Mouse (Mus musculus) gastrocnemius, postnatal 4 days (tissue): ENCODE measurements around the gene Vstm2l. TPM values are rescaled to one million over a fixed set of nuclear protein-coding genes. Genes with fewer than 3 reads are reported as not detected.

Experiments used
- DNase-seq, 2 experiments: peaks; one replicate each; pipeline ENCODE4 v3.0.0; 2021 to 2022; ENCODE audit warnings: low spot score in 2 of 2, mixed read lengths in 2 of 2
- long read RNA-seq, 2 experiments: library from polyadenylated mRNA; stranded (forward); transcript quantifications; one replicate each; pipeline ENCODE4 v2.0.0; 2021
- total RNA-seq, 2 experiments: library from RNA; stranded (reverse); gene quantifications; 2 replicates each; pipeline ENCODE4 v1.2.3; 2021

Vstm2l gene
- under 1 TPM in 1 of 2 experiments, not detected in 1; 0.18 TPM for total RNA-seq
- long read RNA-seq, experiment 1, result 0 reads
- long read RNA-seq, experiment 2, result 0 reads

- DNase-seq, result no peak
These were observed at the start of gene Vstm2l for GRCm38 (mm10) chr2:157914105-157914764. TSS of gene Vstm2l (plus strand) at chr2:157914653.

DNA sequence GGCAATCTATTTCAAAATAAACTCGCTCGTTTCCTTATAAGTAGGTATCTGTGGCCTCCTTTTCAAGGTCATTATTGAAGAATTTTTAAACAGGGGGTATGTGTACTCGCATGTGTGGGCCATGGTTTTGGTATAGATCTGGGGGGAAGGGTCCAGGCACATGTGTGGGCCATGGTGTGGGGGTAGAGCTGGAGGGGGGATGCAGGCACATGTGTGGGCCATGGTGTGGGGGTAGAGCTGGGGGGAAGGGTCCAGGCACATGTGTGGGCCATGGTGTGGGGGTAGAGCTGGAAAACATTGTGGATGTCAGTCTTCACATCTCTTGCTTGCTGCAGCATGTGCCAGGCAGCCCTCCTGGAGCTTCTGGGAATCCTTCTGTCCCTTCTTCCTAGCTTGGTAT lies 47.3 kb upstream of the Vstm2l start:
- no peak for DNase-seq

- DNase-seq, result peak in 1 of 2 experiments; percentile 26
These were observed 44.2 kb upstream of the Vstm2l start for GRCm38 (mm10) chr2:157870247-157870646.

DNA sequence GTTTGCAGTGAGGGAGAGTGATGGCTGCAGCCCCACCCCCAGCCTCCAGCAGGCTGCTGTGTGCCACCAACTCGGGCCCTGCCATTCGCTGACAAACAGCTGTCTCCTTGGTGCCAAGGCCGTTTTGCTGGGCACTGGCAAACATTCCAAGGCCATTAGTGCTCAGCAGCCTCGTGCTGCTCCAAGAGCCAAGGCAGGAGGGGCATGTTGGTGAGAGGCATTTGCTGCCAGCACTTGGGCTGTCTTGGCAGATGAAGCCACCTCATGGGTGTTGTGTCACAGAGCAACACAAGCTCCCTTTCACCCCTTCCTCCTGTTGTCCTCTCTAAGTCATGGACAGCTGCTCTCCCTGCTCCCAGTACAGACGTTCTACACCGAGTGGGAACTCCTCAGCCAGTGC lies 41.2 kb upstream of the Vstm2l start:
- DNase-seq, result peak in 1 of 2 experiments; percentile 58

DNA sequence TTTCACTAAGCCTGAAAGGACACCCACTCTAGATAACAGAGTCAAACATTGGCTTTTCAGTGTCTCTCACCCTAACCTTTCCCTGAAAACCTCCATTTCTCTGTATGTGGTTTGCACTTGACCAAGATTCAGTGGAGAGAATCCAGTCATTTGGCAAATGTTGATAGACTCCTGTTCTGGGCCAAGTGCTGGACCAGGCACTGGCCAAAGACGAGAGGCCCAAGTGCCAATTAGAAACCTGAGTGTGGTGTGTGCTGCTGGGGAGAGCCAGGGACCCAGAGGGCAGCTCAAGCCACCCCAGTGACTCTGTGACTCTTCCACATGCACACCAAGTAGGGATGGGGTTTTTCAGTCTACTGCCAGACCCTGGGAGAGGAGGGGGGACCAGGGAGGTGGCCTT lies 40.8 kb upstream of the Vstm2l start:
- DNase-seq, result no peak

GRCm38 (mm10) chr2:157875111-157875510 lies 39.3 kb upstream of the Vstm2l start:
- DNase-seq, result no peak

- DNase-seq, result no peak
These were observed 37.1 kb upstream of the Vstm2l start for GRCm38 (mm10) chr2:157877394-157877793.

- no peak for DNase-seq
These were observed 36.5 kb upstream of the Vstm2l start for GRCm38 (mm10) chr2:157877967-157878366.

- no peak for DNase-seq
These were observed 32.5 kb upstream of the Vstm2l start for GRCm38 (mm10) chr2:157881939-157882338.

DNA sequence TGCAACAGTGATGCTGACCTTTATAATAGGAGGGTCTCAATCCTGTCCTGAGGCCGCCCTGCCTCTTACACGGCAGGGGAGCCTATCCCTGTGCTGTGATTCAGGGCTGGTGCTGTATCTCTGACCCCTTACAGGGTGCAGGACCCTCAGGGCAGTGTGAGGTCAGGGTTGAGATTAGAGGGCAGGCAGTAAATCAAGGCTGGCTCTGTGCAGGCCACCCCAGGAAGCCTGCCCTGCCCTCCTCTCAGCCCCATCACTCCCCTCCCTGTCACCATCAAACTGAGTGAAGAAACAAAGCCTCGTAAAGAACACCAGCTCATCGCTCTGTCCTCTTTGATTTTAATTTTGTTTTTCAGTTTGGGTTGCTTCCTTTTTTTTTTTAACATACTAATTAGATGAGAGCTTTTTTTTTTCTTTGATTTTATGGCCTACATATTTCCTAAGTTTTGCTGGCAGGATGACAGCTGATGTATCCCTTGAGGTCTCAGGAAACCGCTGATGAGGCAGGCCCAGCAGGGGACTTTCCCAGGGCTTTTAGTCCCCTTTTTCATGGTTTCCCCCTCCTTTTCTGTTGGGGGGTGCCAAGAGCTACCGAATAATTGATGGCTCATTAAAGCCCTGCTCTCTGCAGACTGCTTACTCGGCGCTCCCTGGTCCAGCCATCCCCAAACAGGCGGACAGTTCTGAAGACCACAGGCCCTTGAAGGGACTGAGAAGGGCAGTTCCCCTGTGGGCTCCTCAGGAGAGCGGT lies 27.0 kb upstream of the Vstm2l start:
- no peak for DNase-seq

GRCm38 (mm10) chr2:157891166-157891565 lies 23.3 kb upstream of the Vstm2l start:
- no peak for DNase-seq

GRCm38 (mm10) chr2:157897131-157897530 lies 17.3 kb upstream of the Vstm2l start:
- DNase-seq, result no peak

- DNase-seq, result peak; percentile 73 to 88
These were observed 1.2 kb upstream of the Vstm2l start for GRCm38 (mm10) chr2:157913204-157913636.

DNA sequence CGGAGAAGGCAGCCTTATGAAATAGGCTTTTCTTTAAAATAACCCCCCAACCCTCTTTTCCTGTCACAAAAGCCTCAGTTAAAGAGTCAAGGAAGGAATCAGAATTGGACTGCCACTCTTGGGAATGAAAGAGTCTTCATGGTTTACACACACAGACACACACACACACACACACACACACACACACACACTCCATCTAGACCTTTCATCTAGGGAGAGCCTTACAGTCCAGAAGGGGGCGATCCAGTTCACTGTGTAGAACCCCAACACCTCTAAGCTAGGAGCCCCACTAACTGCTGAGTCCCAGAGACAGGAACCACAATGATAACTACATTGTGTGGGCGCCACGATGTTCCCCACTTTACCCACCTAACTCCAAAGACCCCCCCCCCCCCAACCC lies 748 bp upstream of the Vstm2l start:
- DNase-seq, result no peak

GRCm38 (mm10) chr2:157914889-157915517 lies 550 bp downstream of the Vstm2l start:
- no peak for DNase-seq

DNA sequence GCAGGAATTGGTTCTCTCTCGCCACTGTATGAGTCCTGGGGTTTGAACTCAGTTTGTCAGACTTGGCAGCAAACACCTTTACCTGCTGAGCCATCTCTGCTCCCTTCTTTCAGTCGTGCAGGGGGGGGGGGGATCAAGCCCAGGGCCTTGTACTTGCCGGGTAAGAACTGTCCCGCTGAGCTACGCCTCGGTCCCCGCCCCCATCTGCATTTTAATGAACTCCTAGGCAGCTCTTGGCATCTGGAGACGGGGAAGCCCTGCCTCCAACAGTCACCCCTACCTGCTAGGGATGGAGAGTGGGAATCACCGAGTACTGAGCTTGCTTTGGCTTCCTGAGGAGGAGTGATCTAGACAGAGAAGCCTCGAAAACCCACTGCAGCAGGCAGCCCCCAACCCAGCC lies 4.1 kb downstream of the Vstm2l start:
- DNase-seq, result no peak

DNA sequence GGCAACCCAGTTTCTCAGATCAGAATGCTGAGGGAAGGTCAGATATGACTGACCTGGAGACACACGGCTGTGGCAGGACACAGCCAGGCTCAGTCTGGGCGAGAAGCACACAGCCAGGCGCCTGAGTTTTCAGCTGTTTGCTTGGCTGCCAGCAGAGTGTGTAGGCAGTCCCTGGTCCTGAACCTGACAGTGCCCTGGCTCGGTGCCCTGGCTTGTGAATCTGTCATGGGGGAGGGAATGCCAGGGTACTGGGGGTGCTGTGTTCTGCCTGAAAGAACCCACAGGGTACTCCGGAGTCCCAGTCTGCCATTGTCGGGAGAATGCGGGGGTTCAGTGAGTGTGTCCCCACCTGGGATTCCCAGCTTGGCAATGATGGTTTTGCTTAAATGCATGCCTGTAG lies 7.1 kb downstream of the Vstm2l start:
- no peak for DNase-seq

GRCm38 (mm10) chr2:157923406-157923805 lies 9.0 kb downstream of the Vstm2l start:
- no peak for DNase-seq

DNA sequence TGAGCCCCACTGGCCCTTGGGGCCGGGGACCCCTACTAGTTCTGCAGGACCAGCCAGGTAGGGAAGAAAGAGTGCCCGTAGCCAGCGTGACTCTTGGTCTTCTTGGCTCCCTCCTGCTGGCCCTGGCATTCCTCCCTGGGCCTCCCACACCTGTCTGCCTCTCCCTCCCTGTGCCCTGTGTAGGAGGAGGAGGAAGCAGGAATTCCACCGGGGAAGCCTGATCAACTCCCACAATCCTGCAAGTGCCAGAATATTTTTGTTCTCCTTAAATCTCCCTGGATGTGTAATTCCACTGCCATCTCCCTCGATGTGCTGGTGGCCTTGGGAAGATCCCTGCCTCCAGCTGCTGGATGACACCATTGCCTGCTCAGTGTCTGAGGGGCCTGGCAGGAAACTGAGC lies 10.1 kb downstream of the Vstm2l start:
- DNase-seq, result no peak

DNA sequence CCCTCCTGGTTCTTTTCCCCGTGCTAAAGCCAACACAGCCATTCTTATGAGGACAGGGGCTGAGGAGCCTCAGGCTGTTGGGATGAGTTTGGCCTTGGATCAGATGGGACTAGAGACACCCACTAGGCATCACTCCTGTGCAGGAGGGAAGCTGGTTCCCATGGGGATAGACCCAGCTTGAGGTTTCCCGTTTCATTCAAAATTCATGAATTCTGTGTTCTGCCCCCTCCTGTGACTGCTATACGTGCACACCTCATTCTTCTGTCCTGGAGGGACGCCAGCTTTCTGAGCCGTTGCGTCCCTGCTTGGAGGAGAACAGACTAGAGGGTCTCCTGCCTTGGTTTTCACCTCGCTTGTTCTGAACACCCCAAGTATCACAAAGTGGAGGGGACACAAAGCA lies 12.0 kb downstream of the Vstm2l start:
- DNase-seq, result no peak

DNA sequence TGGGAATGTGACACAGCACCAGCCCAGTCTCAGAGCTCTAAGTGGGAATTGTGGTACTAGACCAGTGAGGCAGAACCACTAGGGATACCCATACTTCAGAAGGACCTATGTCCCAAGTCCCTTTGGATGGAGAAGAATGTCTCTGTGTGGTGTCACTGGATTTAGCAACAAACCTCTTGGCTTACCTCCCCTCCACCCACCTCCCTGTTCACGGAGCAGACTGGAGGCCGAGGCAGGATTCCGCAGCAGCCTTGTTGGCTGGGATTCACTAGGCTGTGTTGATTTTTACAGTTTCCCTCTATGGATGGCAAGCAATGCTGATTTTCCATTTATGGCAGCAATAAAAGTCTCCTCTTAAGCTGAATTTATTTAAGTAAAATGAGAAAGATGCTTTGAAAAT lies 12.5 kb downstream of the Vstm2l start:
- no peak for DNase-seq

- DNase-seq, result no peak
These were observed 12.9 kb downstream of the Vstm2l start for GRCm38 (mm10) chr2:157927397-157927796.
